Mouse (Mus musculus): ENCODE results near the gene Gulp1. TPM values are rescaled to one million over a fixed set of nuclear protein-coding genes. Genes with fewer than 3 reads are reported as not detected.

The Gulp1 gene
- polyA plus RNA-seq (2021; fragmentation: Nextera tagmentation), result 1.4 and 3.5 TPM in 2 replicates
- long read RNA-seq, experiment 1, transcript Gulp1-201 (11 exons, 3,138 nt), result major isoform, 13 of 22 reads
- long read RNA-seq, experiment 1, partial matches to known transcripts, result 3 of 22 reads
- long read RNA-seq, experiment 1, other reads (novel, unspliced or antisense), result 6 of 22 reads
- long read RNA-seq, experiment 2, partial matches to known transcripts, result 1 of 5 reads
- long read RNA-seq, experiment 2, other reads (novel, unspliced or antisense), result 3 of 5 reads

DNA sequence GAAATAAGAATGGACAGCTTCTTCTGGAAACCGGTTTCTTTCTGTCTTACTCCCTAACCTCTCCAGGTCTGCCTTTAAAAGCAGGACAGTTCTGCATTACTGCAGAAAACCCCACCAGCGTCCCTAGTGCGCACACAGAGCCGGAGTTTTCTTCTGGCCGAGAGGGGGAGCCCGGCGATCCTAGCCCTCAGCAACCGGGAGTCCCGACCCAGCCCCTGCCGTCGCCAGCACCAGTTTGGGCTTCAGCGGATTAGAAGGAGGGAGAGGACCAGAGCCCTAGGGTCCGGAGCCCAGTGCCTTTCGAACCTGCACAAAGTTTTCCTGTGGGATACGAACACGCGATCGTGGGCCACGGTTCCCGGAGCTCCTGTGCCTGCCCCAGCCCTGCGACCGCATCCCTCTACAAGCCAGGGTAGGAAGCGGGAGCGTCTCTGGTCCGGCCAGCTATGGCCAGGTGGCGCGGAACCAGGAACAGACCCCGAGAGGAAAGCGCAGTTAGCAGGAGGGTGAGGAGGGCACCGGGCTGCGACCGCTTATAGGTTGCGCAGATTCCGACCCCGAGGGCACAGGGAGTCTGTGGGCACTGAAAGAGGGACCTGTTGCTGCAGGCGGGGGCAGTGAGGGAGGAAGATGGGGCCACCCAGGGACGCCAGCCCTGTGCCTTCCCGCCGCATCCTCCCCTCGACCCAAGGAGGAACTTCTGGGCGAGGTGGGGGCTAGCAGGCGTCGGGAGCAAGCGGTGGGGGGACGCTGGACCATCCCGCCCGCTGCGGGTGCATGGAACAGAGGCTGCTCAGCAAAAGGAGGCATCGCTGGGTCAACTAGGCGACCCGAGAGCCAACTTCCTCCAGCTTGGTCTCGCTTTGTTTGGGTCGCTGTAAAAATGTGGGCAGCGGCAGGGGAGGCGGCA is at the start of gene Gulp1:
TSS of gene Gulp1 (plus strand) at position 51 of the 910 bp plus-strand sequence.

